Mouse (Mus musculus): ENCODE results near the gene Mavs.

Mavs gene

DNA sequence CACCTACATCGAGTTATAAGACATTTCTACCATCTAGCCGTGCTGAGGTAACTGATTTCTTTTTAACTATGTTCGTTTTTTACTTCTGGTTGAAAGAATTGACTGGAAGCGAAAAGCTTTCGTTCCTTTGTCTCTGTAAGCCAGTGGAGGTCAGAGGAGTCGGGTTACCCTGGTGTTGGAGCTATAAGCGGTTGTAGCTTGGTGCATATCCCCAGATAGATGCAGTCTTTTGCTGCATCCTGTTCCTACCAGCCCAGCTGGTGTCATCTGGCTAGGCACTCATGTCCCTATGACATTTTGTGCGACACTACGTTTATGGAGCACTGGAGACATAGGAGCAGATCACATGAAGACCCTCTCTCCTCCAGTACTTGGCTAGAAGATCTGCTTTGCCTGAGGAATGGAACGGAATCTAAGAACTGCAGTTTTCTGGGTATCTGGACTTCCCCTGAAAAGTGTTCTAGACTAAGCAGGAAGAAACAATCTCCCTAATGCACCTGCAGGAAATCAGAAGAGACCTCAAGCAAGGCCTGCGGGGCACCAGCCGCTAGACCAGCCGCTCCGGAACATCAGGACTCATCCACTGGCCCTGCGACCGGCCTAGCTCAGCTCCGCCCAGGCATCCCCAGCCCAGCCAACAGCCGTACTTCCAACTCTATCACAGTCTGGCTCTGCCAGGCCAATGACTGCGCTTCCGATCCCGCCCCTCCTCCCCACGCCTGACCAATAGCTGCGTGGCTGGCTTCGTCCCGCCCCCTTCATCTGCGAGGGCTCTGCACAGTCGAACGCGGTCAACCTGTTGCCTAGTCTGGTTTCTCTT, at the start of gene Mavs:
TSS of gene Mavs (plus strand) at position 757 of the 820 bp plus-strand sequence.
- DNase-seq = peak; percentile 98

DNA sequence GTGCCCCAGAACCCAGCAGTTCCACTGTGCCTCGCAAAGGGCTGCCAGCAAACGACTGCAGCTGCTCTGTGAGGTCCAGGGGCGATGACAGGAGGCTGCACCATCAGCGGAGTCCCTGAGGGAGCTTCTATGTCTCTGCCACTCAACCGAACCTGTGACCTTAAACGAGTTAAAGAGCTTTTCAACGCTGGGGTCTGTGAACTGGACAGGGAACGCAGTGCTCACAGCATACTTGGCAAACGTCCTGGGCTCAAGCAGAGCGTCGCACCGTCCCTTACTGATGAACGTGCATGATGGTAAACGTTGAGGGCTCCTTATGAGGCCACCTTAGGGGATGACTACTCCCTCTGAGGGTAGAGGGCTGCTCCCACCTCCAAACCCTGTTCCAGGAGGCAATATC, 47.5 kb upstream of the Mavs start:
- DNase-seq = no peak

DNA sequence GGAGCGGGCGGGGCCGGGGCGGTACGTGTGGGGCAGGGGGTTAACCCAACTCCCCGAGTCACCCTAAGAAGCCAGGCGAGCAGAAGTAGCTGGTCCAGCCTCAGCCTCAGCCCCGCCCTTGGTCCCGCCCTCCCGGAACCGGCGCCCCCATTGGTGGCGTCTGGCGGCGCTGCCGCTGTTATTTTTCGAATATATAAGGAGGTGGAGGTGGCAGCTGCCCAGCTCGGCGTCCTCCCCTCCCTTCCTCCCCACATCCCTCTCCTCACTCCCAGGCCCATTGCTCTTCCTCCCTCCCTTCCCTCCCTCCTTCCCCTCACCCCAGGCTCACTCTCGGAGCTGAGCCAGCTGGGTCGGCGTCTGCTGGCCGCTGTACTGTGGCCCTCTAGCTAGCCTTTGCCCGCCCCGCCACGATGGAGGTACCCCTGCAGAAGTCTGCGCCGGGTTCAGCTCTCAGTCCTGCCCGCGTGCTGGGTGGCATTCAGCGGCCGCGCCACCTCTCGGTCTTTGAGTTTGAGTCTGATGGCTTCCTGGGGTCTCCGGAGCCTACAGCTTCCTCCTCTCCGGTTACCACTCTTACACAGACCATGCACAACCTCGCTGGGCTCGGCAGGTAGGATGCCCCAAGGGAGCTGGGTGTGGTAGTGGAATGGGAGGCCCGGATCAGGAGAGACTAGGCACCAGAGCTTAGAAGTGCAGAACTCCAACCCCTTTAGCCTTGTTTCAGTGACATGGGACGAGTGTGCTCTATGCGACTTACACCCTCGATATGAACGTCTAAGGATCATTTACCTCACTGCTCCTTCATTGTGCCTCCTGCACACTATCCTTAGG, 46.9 kb upstream of the Mavs start, which contains the start of the genes Cdc25b and Spef1:
TSS of gene Cdc25b (plus strand) at position 179 of the 831 bp plus-strand sequence.
TSS of gene Spef1 (minus strand) at position 512 of the 831 bp plus-strand sequence.
- DNase-seq = peak; percentile 92

DNA sequence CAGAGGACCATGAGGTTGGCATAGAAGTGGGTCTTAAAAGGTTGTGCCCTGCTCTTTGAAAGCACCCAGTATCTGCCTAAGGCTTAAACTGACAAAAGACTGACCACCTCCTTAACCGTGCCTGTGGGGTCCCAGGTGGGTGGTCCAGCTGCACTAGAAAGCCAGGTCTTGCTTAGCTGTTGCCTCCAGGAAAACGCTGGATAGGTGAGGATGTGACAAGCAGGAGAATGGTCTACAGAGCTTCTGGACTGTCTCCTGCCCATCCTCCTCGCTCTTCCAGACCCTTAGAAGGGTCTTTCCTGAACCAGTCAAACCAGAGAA, 46.3 kb upstream of the Mavs start:
- no peak for DNase-seq

DNA sequence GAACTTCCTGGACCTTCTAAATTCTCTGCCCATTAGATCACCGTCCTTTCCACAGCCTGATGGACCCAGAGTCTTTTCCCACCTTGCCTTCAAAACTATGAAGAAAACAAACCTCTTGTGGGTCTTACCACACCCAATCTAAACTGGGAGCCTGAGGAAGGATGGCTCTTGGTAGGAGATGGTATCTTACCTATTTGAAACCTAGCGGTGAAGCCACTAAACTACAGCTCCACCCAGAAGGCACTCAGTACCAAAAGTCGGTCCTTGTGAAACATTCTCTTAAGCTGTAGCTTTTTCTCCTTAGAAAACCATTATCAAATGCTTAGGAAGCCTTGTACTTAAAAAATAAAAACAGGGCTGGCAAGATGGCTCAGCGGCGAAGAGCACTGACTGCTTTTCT, 45.6 kb upstream of the Mavs start:
- DNase-seq = no peak

DNA sequence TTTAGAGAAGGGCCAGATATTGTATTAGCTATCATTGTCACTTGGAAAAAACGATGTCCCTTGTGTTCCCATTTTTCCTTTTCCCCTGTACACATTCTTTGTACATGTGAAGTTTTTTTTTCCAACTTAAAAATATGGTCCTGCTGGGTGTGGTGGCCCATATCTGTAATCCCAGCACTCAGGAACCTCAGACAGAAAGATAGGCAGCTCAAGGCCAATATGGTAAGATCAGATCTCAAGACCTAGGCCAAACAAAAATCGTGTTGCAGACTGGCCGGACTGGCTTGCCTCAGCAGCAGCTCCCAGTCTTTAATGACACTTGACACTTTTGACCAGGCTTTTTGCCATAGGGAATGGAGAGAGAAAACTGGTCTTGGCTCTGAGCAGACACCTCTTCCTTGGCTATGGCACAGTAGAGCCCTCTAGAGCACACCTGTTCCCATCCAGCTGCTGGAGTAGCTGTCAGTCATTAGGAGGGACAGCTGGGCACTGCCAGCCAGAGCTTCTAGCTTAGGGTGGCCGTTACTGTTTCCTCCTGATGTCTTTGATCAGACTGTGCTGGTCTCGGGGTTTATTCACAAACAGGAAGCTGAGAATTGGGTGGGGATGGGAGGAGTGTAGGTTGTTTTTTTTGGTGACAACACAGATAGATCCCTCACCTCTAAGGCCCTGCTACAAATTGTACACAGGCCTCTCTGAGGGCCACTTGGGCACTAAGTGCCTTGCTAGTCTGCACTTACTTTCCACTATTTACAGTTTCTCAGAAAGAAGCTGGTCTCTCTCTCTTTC, 44.1 kb upstream of the Mavs start:
- DNase-seq = no peak

DNA sequence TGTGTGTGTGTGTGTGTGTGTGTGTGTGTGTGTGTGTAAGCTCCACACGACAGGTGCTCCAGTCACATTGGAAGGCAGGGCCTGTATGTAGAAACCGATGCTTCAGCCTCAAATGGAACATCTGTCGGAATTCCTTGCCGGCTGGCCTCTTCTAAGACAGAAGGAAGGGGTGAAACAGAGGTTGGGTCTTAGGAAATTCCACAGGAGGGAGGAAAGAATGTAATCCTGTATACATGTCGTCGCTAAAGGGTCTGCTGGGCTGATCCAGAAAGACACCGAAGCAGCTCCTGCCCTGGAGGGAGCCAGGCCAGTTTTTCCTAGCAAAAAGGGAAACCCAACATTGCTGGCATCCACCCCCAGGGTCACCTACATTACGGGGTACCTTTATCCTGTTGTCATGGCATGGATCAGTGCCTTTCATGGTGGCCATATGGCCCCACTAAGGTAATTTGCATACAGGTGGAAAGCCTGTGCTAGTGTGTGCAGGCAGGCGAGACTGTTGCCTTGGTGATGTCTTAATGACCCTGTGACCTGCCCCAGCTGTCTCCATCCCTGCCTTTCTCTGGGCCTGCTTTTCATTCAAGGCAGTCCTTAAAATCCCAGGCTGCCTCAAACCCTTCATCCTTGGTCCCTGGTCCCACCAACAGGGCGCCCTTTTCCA, 43.4 kb upstream of the Mavs start:
- DNase-seq = peak; percentile 72

DNA sequence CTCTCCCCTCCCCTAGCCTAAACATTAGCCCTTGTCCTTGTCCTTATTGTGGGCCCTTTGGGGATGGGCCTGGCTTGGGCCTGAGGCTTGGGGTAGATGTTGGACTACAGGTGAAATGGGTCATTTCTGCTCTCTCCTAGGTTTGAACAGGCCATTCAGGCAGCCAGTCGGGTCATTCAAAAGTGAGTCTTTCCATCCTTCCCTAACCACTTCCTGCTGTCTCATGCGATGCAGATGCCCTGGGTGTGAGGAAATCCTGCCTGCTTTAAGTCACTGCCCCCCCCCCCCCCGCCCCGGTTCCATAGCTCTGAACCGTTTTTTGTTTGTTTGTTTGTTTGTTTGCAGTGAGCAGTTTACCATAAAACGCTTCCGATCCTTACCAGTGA, 42.9 kb upstream of the Mavs start:
- no peak for DNase-seq

DNA sequence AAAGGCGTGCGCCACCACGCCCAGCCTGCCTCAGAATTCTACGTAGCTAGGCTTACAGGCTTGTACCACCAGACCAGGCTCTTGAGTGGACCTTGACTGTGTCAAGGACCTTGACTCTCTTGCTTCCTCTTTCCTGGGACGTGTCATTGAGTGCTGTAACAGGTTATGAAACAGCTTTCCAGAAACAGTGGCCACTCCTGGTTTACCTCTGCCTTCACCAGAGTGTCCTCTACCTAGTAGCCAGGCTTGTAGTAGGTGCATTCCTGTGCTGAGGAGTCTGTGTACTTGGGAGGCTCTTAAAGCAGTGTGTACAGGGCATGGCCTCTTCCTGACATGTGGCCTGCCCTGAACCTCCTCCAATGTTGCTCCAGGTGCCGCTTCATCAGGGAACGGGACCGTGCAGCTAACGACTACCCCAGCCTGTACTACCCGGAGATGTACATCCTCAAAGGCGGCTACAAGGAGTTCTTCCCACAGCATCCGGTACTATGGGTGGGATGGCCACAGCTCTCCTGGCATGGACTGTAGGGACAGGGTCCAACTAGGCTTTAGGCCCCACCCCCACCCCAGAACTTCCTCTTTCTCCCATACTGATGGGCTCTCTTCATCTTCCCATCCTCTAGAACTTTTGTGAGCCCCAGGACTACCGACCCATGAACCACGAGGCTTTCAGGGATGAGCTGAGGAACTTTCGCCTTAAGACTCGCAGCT, 37.1 kb upstream of the Mavs start:
- no peak for DNase-seq

DNA sequence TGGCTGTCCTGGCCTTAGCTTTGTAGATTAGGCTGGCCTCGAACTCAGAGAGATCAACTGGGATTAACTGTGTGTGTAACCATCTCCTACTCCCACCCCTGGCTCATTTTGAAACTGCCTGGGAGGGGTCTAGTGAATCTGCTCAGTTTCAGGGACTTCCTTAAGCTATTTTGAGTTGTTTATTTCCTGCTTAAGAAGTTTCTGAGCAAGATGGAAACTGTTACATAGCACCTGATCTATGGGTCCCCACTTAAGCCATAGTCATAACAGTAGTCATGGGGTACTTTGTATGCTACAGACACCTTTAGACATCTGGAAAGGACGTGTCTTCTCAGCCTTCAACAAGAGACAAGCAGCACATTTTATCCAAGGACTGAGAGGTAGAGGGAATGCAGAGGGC, 33.2 kb upstream of the Mavs start:
- no peak for DNase-seq

DNA sequence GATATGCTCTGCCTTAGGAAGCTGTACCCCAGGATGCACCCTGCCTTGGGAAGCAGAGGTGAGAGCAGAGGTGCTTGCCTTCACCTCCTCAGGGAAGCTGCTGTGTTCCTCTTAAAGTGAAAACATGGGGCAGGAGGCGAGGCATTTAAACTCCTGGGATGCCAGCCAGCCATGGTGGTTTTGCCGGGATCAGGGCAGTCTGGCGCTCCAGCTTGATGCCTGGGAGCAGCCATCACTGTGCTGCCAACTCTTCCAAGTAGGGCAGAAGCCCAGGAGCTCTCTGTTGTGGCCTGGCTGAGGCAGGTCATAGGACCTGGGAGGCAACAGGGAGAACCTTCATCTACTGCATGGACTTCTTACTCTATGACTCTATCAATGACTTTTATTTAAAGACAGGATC, 32.6 kb upstream of the Mavs start:
- no peak for DNase-seq

DNA sequence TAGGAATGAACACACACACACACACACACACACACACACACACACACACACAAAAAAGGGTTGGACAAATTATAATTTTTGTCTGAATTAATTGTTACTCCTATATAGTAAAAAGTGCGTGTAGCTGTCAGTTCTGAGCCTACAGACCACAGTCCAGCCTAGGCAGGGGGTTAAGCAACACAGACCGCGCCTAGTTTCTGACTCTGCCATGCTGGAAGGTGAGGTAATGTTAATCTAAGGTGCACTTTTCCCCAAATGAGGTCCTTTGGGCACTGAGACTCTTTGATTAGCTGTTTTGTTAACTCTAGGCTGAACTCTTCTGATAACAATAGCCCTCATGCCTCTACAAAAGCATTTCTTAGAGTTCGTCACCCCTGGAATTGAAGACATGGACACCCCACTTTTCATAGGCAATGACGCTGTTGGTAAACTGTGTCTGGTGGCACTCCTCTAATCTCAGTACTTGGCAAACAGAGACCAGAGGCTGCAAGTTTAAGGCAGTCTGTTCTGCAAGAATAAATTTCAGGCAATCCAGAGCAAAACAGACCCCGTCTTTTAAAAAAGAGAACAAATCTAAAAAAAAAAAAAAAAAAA, 29.9 kb upstream of the Mavs start:
- DNase-seq = no peak

DNA sequence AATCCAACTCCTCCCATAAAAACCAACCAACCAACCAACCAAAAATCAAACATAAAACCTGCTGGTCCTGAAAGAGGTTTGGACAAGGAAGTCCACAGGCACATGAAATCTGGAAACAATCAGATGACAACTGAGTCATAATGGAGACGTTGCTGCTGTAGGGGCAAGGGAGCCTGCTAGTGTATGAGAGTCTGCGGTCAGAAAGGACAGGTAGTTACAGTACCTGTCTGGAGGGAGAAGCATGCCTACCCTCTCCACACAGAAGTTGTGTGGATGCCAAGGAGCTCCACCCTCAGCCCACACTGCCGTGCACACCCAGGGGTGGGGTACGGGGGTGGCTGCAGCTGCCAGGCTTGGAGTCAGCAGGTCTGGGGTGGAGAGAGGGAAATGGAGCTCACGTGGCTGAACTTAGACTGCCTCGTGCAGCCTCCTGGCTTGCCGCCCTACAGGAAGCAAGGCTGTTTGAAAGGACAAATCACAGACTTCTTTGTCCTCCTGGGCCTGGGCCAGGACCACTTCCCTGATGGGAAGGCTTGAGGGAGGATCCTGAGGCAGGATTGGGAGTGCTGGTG, 29.4 kb upstream of the Mavs start:
- peak; percentile 95 for DNase-seq

DNA sequence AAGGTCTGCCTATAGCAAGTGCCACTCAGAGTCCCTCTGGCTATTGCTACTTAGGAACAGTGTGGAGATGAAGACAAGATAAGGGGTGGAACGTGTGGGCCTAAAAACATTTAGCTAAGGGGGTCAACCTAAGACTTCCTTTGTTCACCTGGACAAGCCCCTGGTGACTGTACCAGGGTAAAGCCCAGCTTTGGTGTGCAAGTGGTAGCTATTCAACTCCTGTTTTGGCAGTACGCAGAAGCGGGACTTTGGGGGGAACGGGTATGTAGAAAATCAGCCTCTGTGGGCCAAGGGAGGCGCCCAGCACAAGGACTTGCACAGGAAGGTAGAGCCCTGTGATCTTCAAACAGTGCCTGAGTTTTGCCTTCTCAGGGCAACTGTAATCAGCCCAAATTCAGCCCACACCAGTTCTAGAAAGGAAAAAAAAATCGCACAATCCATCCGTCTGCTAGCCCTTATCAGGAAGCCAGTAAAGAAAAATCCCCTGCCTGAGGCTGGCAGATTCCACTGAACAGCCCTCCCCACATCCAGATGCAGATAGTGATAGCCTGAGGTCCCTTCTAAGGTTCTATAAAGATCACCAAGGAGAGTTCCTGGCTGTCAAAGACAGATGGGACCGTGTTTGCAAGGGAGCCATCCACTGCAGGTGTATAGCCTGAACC, 28.2 kb upstream of the Mavs start:
- DNase-seq = no peak

DNA sequence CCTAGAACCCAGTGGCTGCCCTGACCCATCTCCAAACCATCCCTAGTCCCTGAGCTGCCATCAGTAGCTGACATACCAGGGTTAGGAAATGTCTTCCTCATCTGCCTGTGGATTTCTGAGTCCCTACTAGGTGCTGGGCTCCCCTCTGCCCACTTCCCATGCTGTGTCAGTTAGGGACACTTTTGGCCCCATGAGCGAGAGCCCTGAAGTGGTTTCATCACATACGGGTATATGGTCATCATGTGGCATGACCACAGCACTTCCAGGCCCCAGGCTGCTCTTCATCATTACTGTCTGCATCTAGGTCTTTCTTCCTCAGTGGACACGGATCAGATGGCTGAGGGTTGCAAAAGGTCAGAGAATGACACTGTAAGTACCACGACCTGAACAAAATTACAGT, 27.1 kb upstream of the Mavs start, which contains the start of gene Ap5s1:
TSS of gene Ap5s1 (plus strand) at position 301 of the 400 bp plus-strand sequence.
- DNase-seq = no peak

DNA sequence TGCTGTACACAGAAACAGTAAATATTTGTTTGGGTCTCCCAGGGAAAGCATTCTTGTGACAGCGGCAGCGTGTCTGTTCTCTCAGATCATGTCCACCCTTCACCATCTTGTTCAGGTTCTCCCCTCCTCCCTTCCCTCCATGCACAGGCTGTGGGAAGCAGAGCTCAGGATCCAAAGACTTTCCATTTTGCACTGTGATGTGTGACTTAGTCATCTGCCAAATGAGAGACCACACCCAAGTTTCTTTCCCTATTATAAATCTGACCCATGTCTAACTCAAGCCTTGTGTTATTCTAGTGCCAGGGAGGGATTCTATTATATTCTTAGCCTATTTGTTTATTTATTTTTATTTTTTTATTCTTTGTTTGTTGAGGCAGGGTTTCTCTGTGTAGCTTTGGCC, 25.5 kb upstream of the Mavs start:
- DNase-seq = no peak

DNA sequence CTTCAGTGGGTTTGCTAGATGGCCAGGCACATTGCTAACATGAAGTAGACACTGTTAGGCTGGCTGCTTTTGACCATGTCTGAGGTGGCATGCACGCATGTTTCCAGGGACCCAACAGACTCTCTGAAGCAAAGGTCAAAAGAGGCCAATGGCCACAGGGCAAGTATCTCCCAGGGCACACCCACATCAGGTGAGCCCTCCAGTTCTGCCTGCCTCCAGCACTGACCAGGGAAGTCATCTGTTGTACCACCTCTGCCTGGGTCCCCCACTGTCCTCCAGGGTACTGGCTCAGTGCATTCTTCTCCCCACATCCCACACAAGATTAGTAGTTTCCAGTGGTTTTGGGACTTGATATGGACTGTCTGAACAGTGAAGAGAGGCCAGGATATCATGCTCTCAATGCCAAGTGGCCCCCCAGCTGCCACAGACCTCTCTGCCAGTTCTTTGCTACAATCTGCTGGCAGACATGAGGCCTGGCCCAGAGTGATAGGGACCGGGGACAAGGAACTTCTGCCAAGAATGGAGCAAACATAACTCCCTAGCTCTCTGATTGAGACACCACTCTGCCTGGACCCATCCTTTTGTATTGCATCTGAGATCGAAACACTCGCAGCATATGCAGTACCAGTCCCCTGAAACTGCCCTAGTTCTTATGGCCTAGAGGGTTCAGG, 24.6 kb upstream of the Mavs start:
- no peak for DNase-seq

DNA sequence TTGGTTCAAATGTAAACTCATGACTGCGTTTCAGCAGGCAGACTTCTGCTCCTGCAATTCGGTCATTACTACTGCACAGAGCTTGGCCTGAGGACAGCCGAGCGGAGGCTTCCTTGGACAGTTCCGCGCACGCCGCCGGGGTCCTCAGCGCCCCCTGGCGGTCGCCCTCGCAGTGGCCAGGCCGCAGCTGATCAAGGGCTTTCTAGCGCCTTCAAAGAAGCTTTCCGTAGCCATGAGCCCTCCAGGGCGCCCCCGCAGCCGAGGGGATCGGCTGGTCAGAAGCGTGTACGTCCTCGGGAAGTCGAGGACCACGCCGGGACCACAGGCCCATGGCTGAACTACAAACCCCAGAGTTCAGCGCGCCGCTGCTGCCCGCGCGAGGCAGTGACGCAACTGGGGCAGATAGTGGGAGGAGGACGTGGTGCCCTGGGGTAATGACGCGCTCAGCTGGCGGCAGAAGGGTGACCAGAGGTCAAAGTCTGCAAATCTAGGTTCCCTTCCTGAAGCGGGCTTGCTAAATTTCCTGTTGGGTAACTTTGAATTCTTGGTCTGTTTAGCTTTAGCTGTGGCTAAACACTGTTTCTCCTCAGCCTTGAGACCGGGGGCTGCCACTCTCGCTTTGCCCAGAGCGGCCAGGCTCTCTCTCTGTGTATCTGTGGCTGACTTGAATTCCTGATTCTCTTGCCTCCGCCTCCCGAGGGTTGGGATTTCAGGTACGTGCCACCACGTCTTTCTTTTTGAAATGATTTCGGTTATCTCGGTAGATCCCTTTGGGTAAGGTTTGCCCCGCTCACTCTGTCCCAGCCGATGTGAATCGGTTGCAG, 23.7 kb upstream of the Mavs start:
- peak; percentile 98 for DNase-seq

DNA sequence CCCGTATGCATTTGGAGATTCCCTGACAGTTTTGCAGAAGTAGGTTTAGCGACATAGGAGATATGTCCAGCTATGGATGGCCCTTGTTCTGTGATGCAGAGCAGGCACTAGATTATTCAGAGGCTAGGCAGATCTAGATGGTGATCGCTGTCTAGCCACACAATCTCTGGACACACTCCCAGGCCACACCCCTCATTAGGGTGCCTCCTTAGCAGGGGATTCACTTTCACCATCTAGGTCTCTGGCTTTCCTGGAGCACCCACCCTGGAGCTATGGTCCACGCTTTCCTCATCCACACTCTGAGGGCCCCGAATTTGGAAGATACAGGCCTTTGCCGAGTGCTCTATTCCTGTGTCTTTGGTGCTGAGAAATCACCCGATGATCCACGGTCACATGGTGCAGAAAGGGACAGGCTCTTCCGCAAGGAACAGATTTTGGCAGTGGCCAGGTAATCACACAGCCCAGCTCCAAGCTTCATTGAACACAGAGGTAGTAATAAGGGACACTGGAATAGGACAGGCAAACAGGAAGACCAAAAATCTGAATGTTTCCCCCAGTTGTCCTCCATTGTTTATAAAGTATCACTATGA, 22.7 kb upstream of the Mavs start:
- no peak for DNase-seq

Data from kidney, postnatal 10 days (tissue).